Mouse (Mus musculus): Measurements from ENCODE around the gene Arl4d. TPM values are rescaled to one million over a fixed set of nuclear protein-coding genes. Genes with fewer than 3 reads are reported as not detected.

Arl4d gene
- polyA plus RNA-seq, 1 experiment from 2014 or later = 6.3 TPM

- Histone ChIP-seq H3K4me2 (replicated peaks; ENCODE audit: low read depth) (peak overlapping the region; percentile 84; the same call in 1 of the 2 replicates), H3K9me3 (ENCODE audit: control insufficient read depth) (no peaks in the 10 kb centered on the region), H3K4me3 (ENCODE audit: low read depth, low read length) (peak overlapping the region; percentile 2; the same call in 1 of the 2 replicates), H3K9ac (ENCODE audit: low read depth, low read length) (no peak overlapping the region), H3K27me3 (replicated peaks; ENCODE audit: control insufficient read depth, insufficient read depth, low read length) (no peaks in the 10 kb centered on the region), H3K4me1 (replicated peaks; ENCODE audit: control insufficient read depth, insufficient read depth, low read length) (0 out of 2 replicates have a peak, but pooled peaks cover 4% of the 10 kb centered on the region), H3K27ac (ENCODE audit: low read depth, low read length) (no peak overlapping the region), H3K36me3 (ENCODE audit: control insufficient read depth, insufficient read depth) (no peaks in the 10 kb centered on the region)
- ATAC-seq = no peak
- no peak for TF ChIP-seq CTCF (IDR thresholded peaks at IDR 0.05; ENCODE audit: low read depth)
- 75% methylated on average over 28 of the region's 28 CpGs for WGBS
Observed at GRCm38 (mm10) chr11:101666626-101667345, 1.4 kb downstream of the Arl4d start.

- no peak for TF ChIP-seq CTCF (IDR thresholded peaks at IDR 0.05; ENCODE audit: low read depth)
Observed at GRCm38 (mm10) chr11:101667871-101668532, 2.7 kb downstream of the Arl4d start.

GRCm38 (mm10) chr11:101668546-101669261, 3.4 kb downstream of the Arl4d start:
- Histone ChIP-seq H3K9ac (ENCODE audit: low read depth, low read length) (no peak overlapping the region), H3K27me3 (replicated peaks; ENCODE audit: control insufficient read depth, insufficient read depth, low read length) (no peaks in the 10 kb centered on the region), H3K9me3 (ENCODE audit: control insufficient read depth) (no peaks in the 10 kb centered on the region), H3K4me2 (replicated peaks; ENCODE audit: low read depth) (peak overlapping the region; percentile 43), H3K27ac (ENCODE audit: low read depth, low read length) (peak overlapping the region; percentile 28; the same call in 1 of the 2 replicates), H3K4me1 (replicated peaks; ENCODE audit: control insufficient read depth, insufficient read depth, low read length) (0 out of 2 replicates have a peak, but pooled peaks cover 4% of the 10 kb centered on the region), H3K4me3 (ENCODE audit: low read depth, low read length) (no peak overlapping the region), H3K36me3 (ENCODE audit: control insufficient read depth, insufficient read depth) (no peaks in the 10 kb centered on the region)
- no peak for ATAC-seq
- TF ChIP-seq CTCF (IDR thresholded peaks at IDR 0.05; ENCODE audit: low read depth) = no peak
- WGBS = 20% methylated on average over 13 of the region's 13 CpGs

More at GRCm38 (mm10) chr11:101667871-101668532, 2.7 kb downstream of the Arl4d start:
- peak overlapping the region; percentile 28; the same call in 1 of the 2 replicates for H3K27ac ChIP-seq (ENCODE audit: low read depth, low read length)
- H3K9me3 ChIP-seq (ENCODE audit: control insufficient read depth) = no peaks in the 10 kb centered on the region
- H3K27me3 ChIP-seq (replicated peaks; ENCODE audit: control insufficient read depth, insufficient read depth, low read length) = no peaks in the 10 kb centered on the region
- no peak for ATAC-seq
- no peak overlapping the region for H3K9ac ChIP-seq (ENCODE audit: low read depth, low read length)
- 59% methylated on average over 14 of the region's 14 CpGs for WGBS
- H3K4me3 ChIP-seq (ENCODE audit: low read depth, low read length) = no peak overlapping the region
- H3K4me1 ChIP-seq (replicated peaks; ENCODE audit: control insufficient read depth, insufficient read depth, low read length) = 0 out of 2 replicates have a peak, but pooled peaks cover 4% of the 10 kb centered on the region
- H3K4me2 ChIP-seq (replicated peaks; ENCODE audit: low read depth) = peak overlapping the region; percentile 43
- H3K36me3 ChIP-seq (ENCODE audit: control insufficient read depth, insufficient read depth) = no peaks in the 10 kb centered on the region

GRCm38 (mm10) chr11:101670334-101670733, 5.0 kb downstream of the Arl4d start:
- no peak for ATAC-seq
- H3K4me3 ChIP-seq (ENCODE audit: low read depth, low read length) = no peak overlapping the region
- no peaks in the 10 kb centered on the region for H3K9me3 ChIP-seq (ENCODE audit: control insufficient read depth)
- WGBS = 41% methylated on average over 1 of the region's 1 CpGs
- H3K4me1 ChIP-seq (replicated peaks; ENCODE audit: control insufficient read depth, insufficient read depth, low read length) = 0 out of 2 replicates have a peak, but pooled peaks cover 4% of the 10 kb centered on the region
- H3K36me3 ChIP-seq (ENCODE audit: control insufficient read depth, insufficient read depth) = no peaks in the 10 kb centered on the region
- no peak overlapping the region for H3K27ac ChIP-seq (ENCODE audit: low read depth, low read length)
- no peak overlapping the region for H3K9ac ChIP-seq (ENCODE audit: low read depth, low read length)
- TF ChIP-seq CTCF (IDR thresholded peaks at IDR 0.05; ENCODE audit: low read depth) = no peak
- no peak overlapping the region for H3K4me2 ChIP-seq (replicated peaks; ENCODE audit: low read depth)
- H3K27me3 ChIP-seq (replicated peaks; ENCODE audit: control insufficient read depth, insufficient read depth, low read length) = no peaks in the 10 kb centered on the region

- 0 out of 2 replicates have a peak, but pooled peaks cover 4% of the 10 kb centered on the region for H3K4me1 ChIP-seq (replicated peaks; ENCODE audit: control insufficient read depth, insufficient read depth, low read length)
- no peaks in the 10 kb centered on the region for H3K9me3 ChIP-seq (ENCODE audit: control insufficient read depth)
- no peak for TF ChIP-seq CTCF (IDR thresholded peaks at IDR 0.05; ENCODE audit: low read depth)
- no peak for ATAC-seq
- no peaks in the 10 kb centered on the region for H3K27me3 ChIP-seq (replicated peaks; ENCODE audit: control insufficient read depth, insufficient read depth, low read length)
- H3K9ac ChIP-seq (ENCODE audit: low read depth, low read length) = no peak overlapping the region
- WGBS = 77% methylated on average over 4 of the region's 4 CpGs
- no peaks in the 10 kb centered on the region for H3K36me3 ChIP-seq (ENCODE audit: control insufficient read depth, insufficient read depth)
- no peak overlapping the region for H3K4me3 ChIP-seq (ENCODE audit: low read depth, low read length)
- H3K4me2 ChIP-seq (replicated peaks; ENCODE audit: low read depth) = no peak overlapping the region
- no peak overlapping the region for H3K27ac ChIP-seq (ENCODE audit: low read depth, low read length)
Observed at GRCm38 (mm10) chr11:101671255-101671654, 5.9 kb downstream of the Arl4d start.
